In genomic region chr6:28600404-28600803, GRCm38 (mm10) we compare ENCODE assay signal across 20 mouse cellular contexts.
"Had no signal": no experiment of that assay in that cellular context is flagged by ENCODE, and none has a peak within 500 bp of the region (broad histone marks: within the 10 kb centered on the region; RNA-seq: fewer than 3 reads in every experiment).

No protein-coding gene starts in this region.

- H3K27me3 ChIP-seq: intestine, embryonic 15.5 days; liver, embryonic 15.5 days; midbrain, embryonic 12.5 days; midbrain, embryonic 15.5 days; neural tube, embryonic 12.5 days; neural tube, embryonic 15.5 days had no signal

- H3K4me1 ChIP-seq: intestine, embryonic 15.5 days had no signal

- H3K27ac ChIP-seq: intestine, embryonic 15.5 days; kidney, postnatal 0 days; midbrain, embryonic 12.5 days; midbrain, embryonic 15.5 days; neural tube, embryonic 12.5 days; neural tube, embryonic 15.5 days; stomach, postnatal 0 days had no signal

- H3K9ac ChIP-seq: intestine, embryonic 15.5 days; liver, embryonic 15.5 days; midbrain, embryonic 12.5 days; midbrain, embryonic 15.5 days; neural tube, embryonic 12.5 days; neural tube, embryonic 15.5 days had no signal

- H3K4me3 ChIP-seq: intestine, embryonic 15.5 days; liver, embryonic 15.5 days; midbrain, embryonic 12.5 days; midbrain, embryonic 15.5 days; neural tube, embryonic 12.5 days; neural tube, embryonic 15.5 days had no signal

- H3K9me3 ChIP-seq: intestine, embryonic 15.5 days; liver, embryonic 15.5 days; midbrain, embryonic 12.5 days; midbrain, embryonic 15.5 days; neural tube, embryonic 12.5 days; neural tube, embryonic 15.5 days had no signal

- H3K4me2 ChIP-seq: intestine, embryonic 15.5 days; midbrain, embryonic 12.5 days; midbrain, embryonic 15.5 days; neural tube, embryonic 12.5 days; neural tube, embryonic 15.5 days had no signal

- H3K36me3 ChIP-seq: intestine, embryonic 15.5 days; liver, embryonic 15.5 days; midbrain, embryonic 12.5 days; midbrain, embryonic 15.5 days; neural tube, embryonic 12.5 days; neural tube, embryonic 15.5 days had no signal

- DNase-seq: kidney, adult 18-20 months; kidney, postnatal 25 days; layer of hippocampus, adult 9-11 months; lung, adult 2 months; lung, postnatal 14 days; lung, postnatal 4 days; right cerebral cortex, adult 18-20 months; right cerebral cortex, postnatal 14 days; right cerebral cortex, postnatal 4 days; thymus, adult 2 months; thymus, postnatal 14 days; thymus, postnatal 4 days had no signal

- ATAC-seq: intestine, embryonic 15.5 days; midbrain, embryonic 15.5 days had no signal
